Mouse (Mus musculus) neural tube, embryonic 12.5 days (tissue): Measurements from ENCODE around the gene Lage3. TPM values are rescaled to one million over a fixed set of nuclear protein-coding genes. Genes with fewer than 3 reads are reported as not detected.
"Not testable (repeated sequence)": the region's sequence is repeated elsewhere in the genome, so short reads cannot be mapped to it uniquely, and the experiment has no call there.

ENCODE experiments used
- ATAC-seq: fragments of 200-750 bp; cut with Nextera tagmentation; 2 replicates; pipeline ENCODE4 v1.8.0; 2017; ENCODE audit warnings: low read depth, mild to moderate bottlenecking, moderate TSS enrichment, moderate library complexity; ENCODE audit not compliant: low FRiP score
- H3K27ac ChIP-seq: fragments of 300-500 bp; sonication (generic); 2 replicates; pipeline ENCODE4 v1.5.1; 2016
- H3K27me3 ChIP-seq: fragments of 300-500 bp; sonication (generic); replicated peaks from 2 replicates; pipeline ENCODE4 v1.6.1; 2016; ENCODE audit warnings: mild to moderate bottlenecking
- H3K36me3 ChIP-seq: fragments of 300-500 bp; sonication (generic); 2 replicates; pipeline ENCODE4 v1.6.1; 2016; ENCODE audit warnings: mild to moderate bottlenecking
- H3K4me1 ChIP-seq: fragments of 300-500 bp; sonication (generic); 2 replicates; pipeline ENCODE4 v1.6.1; 2016
- H3K4me2 ChIP-seq: fragments of 300-500 bp; sonication (generic); replicated peaks from 2 replicates; pipeline ENCODE4 v1.6.1; 2016; ENCODE audit warnings: mild to moderate bottlenecking
- H3K4me3 ChIP-seq: fragments of 300-500 bp; sonication (generic); 2 replicates; pipeline ENCODE4 v1.5.1; 2016
- H3K9ac ChIP-seq: fragments of 300-500 bp; sonication (generic); 2 replicates; pipeline ENCODE4 v1.6.1; 2016; ENCODE audit warnings: mild to moderate bottlenecking
- H3K9me3 ChIP-seq: fragments of 300-500 bp; sonication (generic); 2 replicates; pipeline ENCODE4 v1.6.1; 2016; ENCODE audit warnings: mild to moderate bottlenecking
- WGBS: fragments of 180-500 bp; shearing (Covaris S2); methylation state at CpG from one replicate; pipeline ENCODE4 v1.1.7; 2016; 5-methylcytosine and 5-hydroxymethylcytosine counted together
- polyA plus RNA-seq: library from polyadenylated mRNA; unstranded; fragments of >200 nt; fragmentation: Nextera tagmentation; extraction: Ambion mirVana; gene quantifications from 2 replicates; pipeline ENCODE4 v1.2.1, GENCODE M21; 2016

The Lage3 gene
- 83.2 and 89.6 TPM in 2 replicates for polyA plus RNA-seq

DNA sequence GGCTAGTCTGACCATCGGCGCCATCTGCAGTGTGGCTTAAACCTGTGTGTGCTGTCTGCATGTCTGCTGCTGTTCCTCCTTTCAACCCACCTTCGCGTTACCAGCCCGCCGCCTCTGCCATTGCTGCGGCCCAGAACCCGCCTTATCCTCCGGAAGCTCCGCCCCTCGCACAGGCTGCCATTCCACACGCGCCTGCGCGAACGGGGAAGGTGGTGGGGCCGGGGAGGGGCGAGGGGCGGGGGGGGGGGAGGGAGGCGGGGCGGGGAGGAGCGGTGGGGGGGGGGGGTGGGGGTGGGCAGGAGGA lies at the start of gene Lage3:
Gene Lage3 (minus strand): TSS at position 152 of the 304 bp plus-strand sequence.
- H3K27ac ChIP-seq: no peak within 1 kb of the TSS
- no peaks in the 10 kb centered on the region for H3K9me3 ChIP-seq
- ATAC-seq: peak; percentile 80
- peak within 1 kb of the TSS; percentile 63 for H3K4me2 ChIP-seq
- H3K9ac ChIP-seq: peak within 1 kb of the TSS; percentile 55
- peak within 1 kb of the TSS; percentile 39 for H3K4me3 ChIP-seq
- WGBS: 18% methylated on average over 13 of the region's 22 CpGs
- H3K27me3 ChIP-seq: no peaks in the 10 kb centered on the region
- H3K36me3 ChIP-seq: no peaks in the 10 kb centered on the region
- H3K4me1 ChIP-seq: no peaks in the 10 kb centered on the region

DNA sequence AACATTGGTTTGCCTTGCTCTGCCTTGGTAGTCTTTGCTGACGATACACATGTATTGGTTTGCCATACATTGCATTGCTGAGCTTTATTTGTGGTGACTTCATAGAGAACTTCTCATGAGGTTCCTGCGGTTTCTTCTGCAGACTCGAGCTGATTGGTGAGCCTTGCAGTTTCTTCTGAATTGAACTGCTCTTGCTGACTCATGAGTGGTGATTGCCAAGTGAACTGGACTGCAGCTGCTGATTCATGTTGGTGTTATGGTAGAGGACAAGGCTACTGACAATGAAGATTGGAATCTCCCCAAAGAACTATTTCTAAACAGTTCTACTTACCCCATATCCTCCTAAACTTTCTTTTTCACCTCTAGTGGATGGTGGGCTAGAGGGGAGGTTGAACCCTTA lies 46.7 kb upstream of the Lage3 start:
- no peak for ATAC-seq
- no peaks in the 10 kb centered on the region for H3K27me3 ChIP-seq
- 86% methylated on average over 3 of the region's 3 CpGs for WGBS
- H3K36me3 ChIP-seq: no peaks in the 10 kb centered on the region
- no peak overlapping the region for H3K4me2 ChIP-seq
- H3K27ac ChIP-seq: no peak overlapping the region
- H3K9me3 ChIP-seq: no peaks in the 10 kb centered on the region
- no peaks in the 10 kb centered on the region for H3K4me1 ChIP-seq
- H3K4me3 ChIP-seq: no peak overlapping the region
- H3K9ac ChIP-seq: no peak overlapping the region

DNA sequence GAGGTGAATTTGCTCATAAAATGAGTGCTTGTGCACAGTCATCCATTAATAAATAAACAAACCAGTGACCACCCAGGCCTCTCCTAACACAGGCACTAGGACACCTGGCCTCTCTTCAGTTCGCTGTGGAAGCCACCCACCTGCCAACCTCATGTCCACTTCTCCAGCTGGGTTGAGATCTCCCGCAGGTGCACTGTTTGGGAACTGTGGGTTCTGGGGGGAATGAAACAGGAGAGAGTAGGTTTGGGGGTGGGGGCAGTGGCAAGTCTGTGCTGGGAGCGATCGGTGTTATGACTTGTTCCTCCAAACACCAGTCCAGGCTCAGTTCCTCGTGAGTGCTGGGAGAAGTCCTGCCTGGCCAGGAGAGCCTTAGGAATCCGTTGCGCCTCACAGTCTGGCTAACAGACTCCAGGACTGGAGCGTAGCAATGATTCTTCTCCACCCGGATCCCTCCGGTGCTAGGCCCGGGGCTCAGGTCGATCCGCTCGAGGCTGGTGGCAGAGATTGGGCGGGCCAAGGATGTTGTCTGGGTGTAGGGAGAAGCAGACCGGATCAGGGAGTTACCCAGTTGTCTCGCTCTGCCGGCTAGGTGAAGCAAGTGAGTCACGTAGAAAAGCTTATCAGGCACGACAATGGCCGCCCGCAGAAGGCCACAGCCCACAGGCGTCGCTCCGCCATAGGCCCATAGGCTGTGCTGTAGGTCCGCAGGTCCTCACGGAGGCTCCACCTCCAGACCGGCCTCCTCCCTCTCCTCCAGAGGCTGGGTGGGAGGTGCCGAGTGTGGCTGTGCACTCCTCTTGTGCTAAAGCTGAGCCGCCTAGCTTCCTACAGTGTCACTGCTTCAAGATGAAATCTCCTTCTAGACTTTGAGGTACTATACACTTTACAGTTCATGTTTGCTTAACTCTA lies 39.4 kb upstream of the Lage3 start, which contains the start of the genes Fam3a and Ikbkg:
Gene Fam3a (minus strand): TSS at position 738 of the 909 bp plus-strand sequence.
Gene Ikbkg (plus strand): TSS at position 756 of the 909 bp plus-strand sequence.
- ATAC-seq: peak; percentile 100
- H3K4me2 ChIP-seq: peak within 1 kb of the TSS; percentile 60
- H3K36me3 ChIP-seq: peaks cover under 1% of the 10 kb centered on the region; the same call in 1 of the 2 replicates
- 0 out of 2 replicates have a peak within 1 kb of the TSS, but pooled peaks have one; percentile 20 for H3K27ac ChIP-seq
- no peaks in the 10 kb centered on the region for H3K9me3 ChIP-seq
- 18% methylated on average over 30 of the region's 30 CpGs for WGBS
- H3K4me3 ChIP-seq: peak within 1 kb of the TSS; percentile 44
- no peaks in the 10 kb centered on the region; the same call in 1 of the 2 replicates for H3K4me1 ChIP-seq
- H3K9ac ChIP-seq: peak within 1 kb of the TSS; percentile 61
- H3K27me3 ChIP-seq: no peaks in the 10 kb centered on the region

DNA sequence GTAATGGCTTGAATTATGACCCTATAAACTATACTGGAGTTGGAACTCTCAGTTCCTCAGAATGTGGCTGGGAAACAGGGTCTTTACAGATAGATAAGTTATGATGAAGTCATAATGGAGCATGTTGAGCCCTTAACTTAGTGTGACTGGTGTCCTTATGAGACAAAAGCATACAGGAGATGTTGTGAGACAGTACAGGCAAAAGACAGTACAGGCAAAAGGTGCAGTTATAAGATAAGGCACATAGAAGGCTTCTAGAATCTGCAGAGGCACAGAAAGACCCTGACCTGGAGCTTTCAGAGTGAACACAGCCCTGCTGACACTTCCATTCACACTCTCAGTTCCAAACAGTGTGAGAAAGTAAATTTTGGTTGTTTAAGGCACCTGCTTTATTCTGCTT lies 34.7 kb upstream of the Lage3 start:
- Histone ChIP-seq H3K9ac (no peak overlapping the region), H3K4me1 (no peaks in the 10 kb centered on the region; the same call in 1 of the 2 replicates), H3K4me2 (no peak overlapping the region), H3K27ac (no peak overlapping the region), H3K4me3 (no peak overlapping the region), H3K36me3 (peaks cover 6% of the 10 kb centered on the region), H3K9me3 (no peaks in the 10 kb centered on the region), H3K27me3 (no peaks in the 10 kb centered on the region)
- no peak for ATAC-seq

DNA sequence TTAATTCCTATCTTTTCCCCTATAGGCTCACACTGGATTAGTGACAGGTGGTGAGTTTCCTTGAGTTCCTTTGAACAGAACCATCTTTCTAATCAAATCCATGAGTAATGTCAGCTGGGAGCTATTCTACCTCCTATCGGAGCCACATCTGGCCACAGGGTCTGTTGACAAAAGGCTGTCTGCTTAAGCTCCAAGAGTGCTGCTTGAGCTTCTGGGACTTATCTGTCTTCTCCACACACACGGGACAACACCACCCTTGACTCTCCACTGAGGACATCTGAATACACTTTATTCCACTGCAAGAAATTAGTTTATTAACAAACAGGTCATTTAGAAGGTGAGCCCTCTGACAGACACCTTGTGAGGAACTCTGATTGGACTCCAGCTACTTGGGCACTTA lies 31.0 kb upstream of the Lage3 start:
- H3K27ac ChIP-seq: no peak overlapping the region

DNA sequence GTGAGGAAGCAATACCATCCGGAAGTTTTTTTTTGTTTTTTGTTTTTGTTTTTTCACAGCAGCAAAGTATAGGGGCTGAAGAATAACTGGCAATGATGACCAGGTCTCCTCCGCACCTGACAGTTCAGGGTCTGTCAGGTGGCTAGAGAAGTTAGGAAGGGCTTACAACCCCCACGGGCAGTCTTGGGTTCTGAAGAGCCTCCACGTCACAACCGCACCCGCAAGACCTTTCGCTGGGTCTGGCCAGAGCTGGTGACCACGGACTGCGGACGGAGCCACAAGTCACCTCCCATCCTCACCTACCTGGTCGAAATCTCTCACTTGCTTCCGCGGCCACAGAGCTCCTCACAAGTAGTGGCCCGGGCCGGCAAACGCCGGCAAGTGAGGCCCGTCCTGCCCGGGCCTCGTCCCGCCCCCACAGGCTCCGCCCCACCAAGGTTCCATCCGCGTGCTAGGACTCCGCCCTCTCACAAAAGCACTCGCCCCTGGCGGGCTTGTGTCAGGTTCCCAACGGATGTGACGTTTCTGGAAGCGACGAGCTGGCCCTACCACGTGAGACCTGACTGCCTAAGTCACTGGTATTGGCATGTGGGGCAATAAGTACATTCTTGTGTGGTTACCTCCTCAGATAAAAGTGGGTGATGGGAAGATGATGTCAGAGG lies 19.6 kb upstream of the Lage3 start, which contains the start of the genes Ubl4a and Slc10a3:
Gene Ubl4a (minus strand): TSS at position 331 of the 662 bp plus-strand sequence.
Gene Slc10a3 (minus strand): TSS at position 462 of the 662 bp plus-strand sequence.
- Histone ChIP-seq H3K36me3 (no peaks in the 10 kb centered on the region), H3K4me1 (no peaks in the 10 kb centered on the region), H3K9me3 (no peaks in the 10 kb centered on the region), H3K9ac (peak within 1 kb of the TSS; percentile 57; the same call in 1 of the 2 replicates), H3K27me3 (no peaks in the 10 kb centered on the region), H3K4me3 (peak within 1 kb of the TSS; percentile 41), H3K27ac (no peak within 1 kb of the TSS), H3K4me2 (peak within 1 kb of the TSS; percentile 60)
- WGBS: 18% methylated on average over 32 of the region's 32 CpGs
- peak; percentile 89 for ATAC-seq

More for the DNA sequence above, 31.0 kb upstream of the Lage3 start:
- no peak overlapping the region for H3K4me3 ChIP-seq
- no peak overlapping the region for H3K4me2 ChIP-seq
- H3K9me3 ChIP-seq: no peaks in the 10 kb centered on the region
- no peaks in the 10 kb centered on the region for H3K27me3 ChIP-seq
- peaks cover 6% of the 10 kb centered on the region for H3K36me3 ChIP-seq
- ATAC-seq: no peak
- H3K4me1 ChIP-seq: no peaks in the 10 kb centered on the region
- no peak overlapping the region for H3K9ac ChIP-seq
- WGBS: 81% methylated on average over 2 of the region's 2 CpGs

DNA sequence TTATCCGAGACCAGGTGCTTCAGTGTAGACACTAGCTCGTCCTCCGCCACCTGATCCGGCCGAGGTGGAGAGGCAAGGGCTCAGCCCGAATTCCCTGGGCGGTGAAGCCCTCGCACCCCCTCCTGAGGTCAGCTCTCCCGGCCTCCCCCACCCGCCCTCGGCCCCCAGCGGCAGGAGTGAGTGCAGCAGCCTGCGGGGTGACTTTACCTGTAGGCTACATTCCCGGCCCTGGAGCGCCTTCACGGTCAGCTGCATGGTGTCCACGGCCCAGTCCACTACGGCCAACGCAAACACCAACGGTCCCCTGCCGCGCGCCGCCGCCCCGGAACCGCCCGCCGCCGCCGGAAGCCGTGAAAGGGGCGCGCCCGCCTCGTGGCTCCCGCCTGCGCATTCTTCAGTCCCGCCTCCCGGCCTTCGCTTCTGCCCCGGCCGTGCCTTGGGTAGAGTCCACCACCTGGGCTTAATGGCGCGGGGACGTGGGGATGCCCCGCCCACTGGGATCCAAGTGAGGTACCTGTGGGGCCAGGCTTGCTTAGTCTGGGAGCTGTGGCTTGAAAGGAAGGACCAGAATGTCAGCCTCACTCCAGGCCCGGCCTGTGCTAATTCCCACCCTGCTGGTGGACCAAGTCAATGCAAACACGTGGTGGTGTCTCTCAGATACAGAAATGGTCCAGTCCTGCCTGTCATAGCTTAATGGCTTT lies 14.9 kb upstream of the Lage3 start:
- peak overlapping the region; percentile 54 for H3K4me3 ChIP-seq
- 21% methylated on average over 46 of the region's 49 CpGs for WGBS
- peak overlapping the region; percentile 64 for H3K4me2 ChIP-seq
- no peaks in the 10 kb centered on the region for H3K9me3 ChIP-seq
- H3K27ac ChIP-seq: no peak overlapping the region
- peak overlapping the region; percentile 73 for H3K9ac ChIP-seq
- peak; percentile 67 for ATAC-seq
- H3K4me1 ChIP-seq: no peaks in the 10 kb centered on the region; the same call in 1 of the 2 replicates
- no peaks in the 10 kb centered on the region for H3K36me3 ChIP-seq
- H3K27me3 ChIP-seq: no peaks in the 10 kb centered on the region

DNA sequence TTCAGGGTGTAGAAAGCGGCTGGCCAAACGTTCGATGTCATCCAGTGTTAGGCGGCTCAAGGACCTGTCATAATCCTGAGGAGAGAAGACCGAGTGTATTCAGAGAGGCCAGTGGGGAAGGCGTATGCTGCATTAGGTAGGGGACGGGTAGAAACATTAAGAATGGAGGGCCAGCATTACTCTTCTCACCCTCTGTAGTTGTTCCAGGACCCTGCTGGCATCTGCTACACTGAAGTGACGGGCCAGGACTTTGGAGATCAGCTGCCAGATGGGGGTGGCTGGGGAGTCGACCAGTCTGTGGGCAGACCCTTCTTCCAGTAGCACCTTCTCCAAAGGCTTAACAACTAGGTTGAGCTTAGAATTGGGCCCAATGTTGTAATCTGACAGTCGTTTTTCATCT lies 14.1 kb upstream of the Lage3 start:
- WGBS: 74% methylated on average over 10 of the region's 10 CpGs
- peak overlapping the region; percentile 54 for H3K4me3 ChIP-seq
- H3K4me2 ChIP-seq: peak overlapping the region; percentile 64
- ATAC-seq: no peak
- no peaks in the 10 kb centered on the region for H3K9me3 ChIP-seq
- H3K27me3 ChIP-seq: no peaks in the 10 kb centered on the region
- H3K4me1 ChIP-seq: no peaks in the 10 kb centered on the region; the same call in 1 of the 2 replicates
- no peaks in the 10 kb centered on the region for H3K36me3 ChIP-seq
- H3K9ac ChIP-seq: peak overlapping the region; percentile 73
- no peak overlapping the region for H3K27ac ChIP-seq

DNA sequence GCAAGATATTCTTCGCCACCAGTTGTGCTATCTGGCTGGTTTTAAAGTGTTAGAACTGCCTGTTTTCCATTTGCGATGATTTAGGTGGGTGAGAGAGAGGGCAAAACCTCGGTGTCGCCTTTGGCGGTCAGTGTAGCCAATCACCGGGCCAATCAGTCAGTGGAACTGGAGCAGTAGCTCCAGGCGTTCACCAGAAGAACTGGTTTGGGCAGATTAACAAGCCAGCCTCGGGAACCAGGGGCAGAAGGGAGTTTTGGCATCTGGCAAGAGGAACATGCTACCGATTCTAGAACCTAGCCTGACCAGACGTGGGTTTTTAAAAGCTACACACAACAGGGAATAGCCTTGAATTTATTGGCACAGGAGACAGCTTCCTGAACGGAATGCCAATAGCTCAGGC lies 5.8 kb upstream of the Lage3 start:
- H3K4me2 ChIP-seq: no peak overlapping the region
- H3K27me3 ChIP-seq: no peaks in the 10 kb centered on the region
- no peak overlapping the region for H3K9ac ChIP-seq
- 53% methylated on average over 11 of the region's 11 CpGs for WGBS
- no peaks in the 10 kb centered on the region for H3K4me1 ChIP-seq
- H3K9me3 ChIP-seq: no peaks in the 10 kb centered on the region
- no peak overlapping the region for H3K4me3 ChIP-seq
- H3K36me3 ChIP-seq: no peaks in the 10 kb centered on the region
- ATAC-seq: no peak
- no peak overlapping the region for H3K27ac ChIP-seq

DNA sequence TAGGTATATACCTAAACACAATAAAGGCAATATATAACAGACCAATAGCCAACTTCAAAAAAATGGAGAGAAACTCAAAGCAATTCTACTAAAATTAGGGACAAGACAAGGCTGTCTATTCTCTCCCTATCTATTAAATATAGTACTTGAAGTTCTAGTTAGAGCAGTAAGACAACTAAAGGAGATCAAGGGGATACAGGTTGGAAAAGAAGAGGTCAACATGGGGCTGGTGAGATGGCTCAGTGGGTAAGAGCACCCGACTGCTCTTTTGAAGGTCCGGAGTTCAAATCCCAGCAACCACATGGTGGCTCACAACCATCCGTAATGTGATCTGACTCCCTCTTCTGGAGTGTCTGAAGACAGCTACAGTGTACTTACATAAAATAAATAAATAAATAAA lies 3.7 kb upstream of the Lage3 start:
- not testable (repeated sequence) for H3K27ac ChIP-seq, H3K4me1 ChIP-seq, H3K9me3 ChIP-seq, H3K4me3 ChIP-seq, ATAC-seq, H3K4me2 ChIP-seq, H3K9ac ChIP-seq, H3K27me3 ChIP-seq, H3K36me3 ChIP-seq
- WGBS: 90% methylated on average over 3 of the region's 3 CpGs

DNA sequence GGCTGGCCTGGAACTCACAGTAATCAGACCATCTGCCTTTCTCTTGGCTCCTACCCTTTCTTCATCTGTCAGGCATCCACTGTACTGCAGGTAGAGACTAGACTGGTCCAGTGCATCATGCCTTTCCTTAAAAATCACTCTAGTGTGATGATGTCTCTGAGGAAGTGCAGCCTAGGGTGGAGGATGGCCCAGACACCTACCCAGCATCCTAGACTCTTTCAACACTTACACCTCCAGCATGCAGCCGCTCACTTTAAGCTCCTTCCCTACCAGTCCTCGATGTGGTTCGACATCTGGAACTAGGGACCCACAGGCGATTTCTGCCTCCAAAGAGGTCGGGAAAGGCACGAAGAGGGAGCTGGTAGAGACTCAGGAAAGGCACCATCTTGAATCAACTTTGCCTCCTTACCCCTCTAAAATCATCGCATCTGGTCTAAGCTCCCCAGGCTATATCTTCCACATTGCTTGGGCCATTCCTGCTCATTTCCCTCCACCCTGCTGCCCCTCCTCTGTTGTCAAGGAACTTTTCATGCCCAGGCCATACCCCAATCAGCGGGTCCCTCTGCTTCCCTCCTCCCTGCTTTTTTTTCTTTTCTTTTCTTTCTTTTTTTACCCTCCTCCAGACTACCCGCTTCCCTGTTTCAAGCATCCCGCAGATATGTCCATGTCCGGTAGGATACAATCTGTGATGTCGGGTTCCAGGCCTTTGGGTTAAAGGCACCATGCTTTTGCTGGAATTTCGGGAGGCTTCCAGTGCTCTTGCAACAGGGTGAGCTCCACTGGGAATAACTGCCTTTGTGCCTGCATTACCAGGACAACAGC lies 562 bp downstream of the Lage3 start:
- ATAC-seq: peak; percentile 66
- peak overlapping the region; percentile 63 for H3K4me2 ChIP-seq
- H3K9ac ChIP-seq: peak overlapping the region; percentile 55
- WGBS: 27% methylated on average over 13 of the region's 13 CpGs
- peak overlapping the region; percentile 39 for H3K4me3 ChIP-seq
- no peak overlapping the region for H3K27ac ChIP-seq
- H3K27me3 ChIP-seq: no peaks in the 10 kb centered on the region
- no peaks in the 10 kb centered on the region for H3K36me3 ChIP-seq
- H3K9me3 ChIP-seq: no peaks in the 10 kb centered on the region
- H3K4me1 ChIP-seq: no peaks in the 10 kb centered on the region
